Mouse (Mus musculus) heart, adult 11 months (tissue): ENCODE data around the gene Gm1527.
"Not testable (repeated sequence)": the region's sequence is repeated elsewhere in the genome, so short reads cannot be mapped to it uniquely, and the experiment has no call there.

Source experiments
- DNase-seq: peaks from one replicate; pipeline ENCODE4 v3.0.0; 2022

Gene Gm1527

DNA sequence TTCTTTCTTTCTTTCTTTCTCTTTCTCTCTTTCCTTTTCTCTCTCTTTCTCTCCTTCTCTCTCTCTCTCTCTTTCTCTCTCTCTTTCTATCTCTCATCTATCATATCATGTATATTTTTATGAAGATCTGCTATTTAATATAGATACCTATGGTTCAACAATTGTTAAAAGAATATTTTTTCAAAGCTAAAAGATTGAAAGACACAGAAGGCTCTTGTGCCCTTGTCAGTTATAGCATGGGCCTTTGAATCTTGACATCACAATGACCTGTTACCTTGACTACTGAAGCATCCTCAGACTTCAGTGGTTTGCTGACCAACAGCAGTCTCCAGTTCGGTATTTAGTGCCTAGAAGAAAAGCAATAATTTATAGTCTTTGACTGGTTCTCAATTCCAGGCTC, at the start of gene Gm1527:
Gm1527 (plus strand) TSS at position 301 of the 400 bp plus-strand sequence.
- no peak for DNase-seq

DNA sequence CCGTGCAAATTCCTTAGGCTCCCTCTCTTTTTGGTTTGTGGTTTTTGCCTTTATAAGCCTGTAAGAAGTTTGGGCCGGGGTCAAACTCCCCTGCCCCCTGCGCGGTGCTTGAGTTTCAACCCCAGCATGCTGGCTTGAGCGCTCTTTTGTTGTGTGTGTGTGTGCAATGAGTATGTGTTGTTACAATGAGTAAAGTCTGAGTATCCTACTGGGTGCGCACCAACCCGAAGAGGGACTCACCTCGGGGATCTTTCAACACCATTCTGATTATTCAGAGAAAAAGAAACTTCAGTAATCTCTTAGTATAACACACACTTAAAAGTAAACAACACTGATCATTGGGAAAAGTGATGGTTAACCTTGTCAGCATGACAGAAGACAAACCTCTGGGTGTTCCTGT, 49.2 kb upstream of the Gm1527 start:
- no peak for DNase-seq

GRCm38 (mm10) chr3:28847115-28847514, 45.3 kb upstream of the Gm1527 start:
- DNase-seq, result peak; percentile 59

DNA sequence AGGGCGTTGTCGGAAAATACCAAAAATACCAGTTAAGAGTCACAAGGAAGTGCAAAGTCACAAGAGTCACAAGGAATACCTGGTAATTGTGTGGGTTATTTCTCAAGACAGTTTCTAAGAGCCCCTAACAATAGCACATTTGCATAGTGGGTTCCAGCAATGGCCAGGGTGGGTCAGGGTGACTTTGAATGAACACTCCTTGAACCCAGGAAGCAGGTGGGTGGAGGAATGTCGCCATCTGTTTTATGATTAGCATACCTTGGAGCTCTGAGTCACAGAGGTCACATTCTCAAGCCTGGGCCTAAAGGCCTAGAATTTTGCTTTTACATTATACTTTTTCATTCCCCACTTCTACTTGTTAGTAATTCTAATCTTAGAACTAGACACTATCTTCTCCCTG, 40.2 kb upstream of the Gm1527 start:
- DNase-seq, result peak; percentile 70

DNA sequence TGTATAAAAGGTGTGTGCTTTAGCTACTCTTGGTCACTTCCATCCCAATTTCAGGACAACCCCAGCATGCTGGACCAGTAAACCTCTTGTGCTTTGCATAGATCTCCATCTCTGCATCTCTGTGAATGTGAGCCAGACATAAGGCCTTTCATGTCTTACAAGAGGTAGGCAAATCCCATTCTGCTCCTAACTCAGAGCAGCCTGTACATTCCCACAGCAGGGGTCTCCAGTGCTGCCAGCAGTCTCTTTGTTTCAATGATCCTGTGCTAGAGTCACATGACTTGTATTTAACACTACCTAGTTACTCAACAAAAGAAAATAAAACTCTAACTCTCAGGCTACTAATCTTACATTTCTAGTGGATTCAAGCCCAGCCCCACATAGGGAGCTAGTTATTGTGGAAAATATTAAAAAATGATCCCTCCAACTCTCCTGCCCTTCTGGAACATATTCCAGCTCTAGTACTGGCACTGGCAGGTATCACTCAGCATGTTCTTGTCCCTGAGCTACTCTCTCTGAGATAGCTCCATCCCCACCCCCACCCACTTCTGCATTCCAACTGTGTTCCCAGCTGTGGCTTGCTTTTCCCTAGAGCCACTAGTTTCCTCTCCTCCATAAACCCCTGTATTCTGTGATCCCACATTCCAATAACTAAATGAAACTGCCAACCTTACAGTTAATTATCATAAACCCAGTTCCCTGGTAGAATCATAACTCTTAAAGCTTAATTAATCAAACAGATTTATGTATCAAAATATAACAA, 32.6 kb upstream of the Gm1527 start:
- peak; percentile 57 for DNase-seq

DNA sequence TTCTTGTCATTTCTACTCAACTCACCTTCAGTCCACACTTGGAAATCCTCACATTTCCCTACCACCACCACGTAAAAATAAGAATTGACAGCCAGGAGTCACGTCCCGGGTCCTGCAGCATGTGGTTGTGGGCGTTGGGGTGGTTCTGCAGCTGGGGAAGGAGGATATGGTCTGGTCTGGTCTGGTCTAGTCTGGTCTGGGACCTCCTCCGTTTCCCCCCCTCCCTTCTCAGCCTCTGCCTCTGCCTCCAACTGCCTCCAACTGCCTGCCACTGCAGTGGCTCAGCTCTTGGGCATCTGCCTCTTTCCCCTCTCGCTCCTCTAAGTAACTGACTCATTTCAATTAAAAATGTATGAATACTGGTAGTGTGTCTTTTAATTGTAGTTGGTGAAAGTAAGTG, 4.5 kb downstream of the Gm1527 start:
- not testable (repeated sequence) for DNase-seq

GRCm38 (mm10) chr3:28965931-28966330, 73.5 kb downstream of the Gm1527 start:
- DNase-seq, result no peak

DNA sequence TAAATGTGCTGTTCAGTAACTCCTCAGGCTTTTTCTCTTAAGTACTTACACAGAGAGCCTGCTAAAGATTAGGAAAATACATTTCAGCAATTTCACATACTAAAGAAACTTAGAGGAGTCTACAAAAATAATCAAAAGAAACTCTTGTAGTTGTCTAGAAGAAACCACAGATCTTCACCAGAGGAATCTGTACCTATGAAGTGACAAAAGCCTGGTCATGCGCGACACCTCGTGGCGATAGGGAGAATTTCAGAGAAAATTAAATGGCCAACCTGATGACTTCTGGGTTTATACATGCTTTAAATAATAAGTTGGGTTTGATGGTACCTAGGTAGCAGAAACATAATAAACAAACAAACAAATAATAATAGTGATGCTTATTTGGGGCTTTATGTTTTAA, 76.4 kb downstream of the Gm1527 start:
- DNase-seq, result no peak
